Mouse (Mus musculus) small intestine, adult 2 months (tissue): ENCODE results near the gene Wbp1.

ENCODE experiments used
- CTCF ChIP-seq: fragments of 200-500 bp; IDR thresholded peaks from 2 replicates; pipeline ENCODE4 v1.5.1; 2012; ENCODE audit warnings: low read depth, mild to moderate bottlenecking, control low read depth, inconsistent platforms, low read length, moderate library complexity, mixed read lengths; ENCODE audit not compliant: insufficient replicate concordance, insufficient read length; ENCODE audit errors: extremely low read depth
- POLR2A ChIP-seq: fragments of 200-500 bp; IDR thresholded peaks from 2 replicates; pipeline ENCODE4 v1.6.1; 2012; ENCODE audit warnings: low read depth, mild to moderate bottlenecking, control low read depth, inconsistent platforms, low read length, moderate library complexity

- TF ChIP-seq CTCF: no peak
- TF ChIP-seq POLR2A: peak; percentile 83
Observed at GRCm38 (mm10) chr6:83124851-83125312, 3.5 kb upstream of the Wbp1 start.
